Mouse (Mus musculus): ENCODE measurements around the gene Ush2a. TPM values are rescaled to one million over a fixed set of nuclear protein-coding genes. Genes with fewer than 3 reads are reported as not detected.

The Ush2a gene
- polyA plus RNA-seq, 1 experiment, result 4.2 TPM

DNA sequence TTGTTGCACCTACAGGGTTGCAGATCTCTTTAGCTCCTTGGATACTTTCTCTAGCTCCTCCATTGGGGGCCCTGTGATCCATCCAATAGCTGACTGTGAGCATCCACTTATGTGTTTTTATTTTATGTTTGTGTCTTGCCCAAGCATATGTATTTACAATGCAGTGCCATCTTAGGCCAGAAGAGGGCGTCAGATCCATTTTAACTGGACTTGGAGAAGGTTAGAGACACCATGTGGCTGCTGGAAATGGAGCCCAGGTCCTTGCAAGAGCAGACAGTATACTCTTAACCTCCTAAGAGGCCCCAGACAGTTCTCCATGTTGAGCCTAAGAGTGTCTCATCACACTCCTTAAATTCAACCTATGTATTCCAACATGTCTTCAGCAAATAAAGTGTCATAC is 281.5 kb downstream of the Ush2a start:
- no peak overlapping the region for H3K27ac ChIP-seq (ENCODE audit: control insufficient read depth, insufficient read depth, low read depth, low read length)
- H3K27me3 ChIP-seq (ENCODE audit: control insufficient read depth, insufficient read depth, low read length), result no peaks in the 10 kb centered on the region
- no peaks in the 10 kb centered on the region for H3K4me1 ChIP-seq (ENCODE audit: control insufficient read depth, insufficient read depth, low read length)
- no peak overlapping the region for H3K4me3 ChIP-seq (ENCODE audit: control insufficient read depth, low read depth, low read length)
- TF ChIP-seq POLR2A (IDR thresholded peaks at IDR 0.05; ENCODE audit: control insufficient read depth, low read depth, low read length) (no peak), CTCF (IDR thresholded peaks at IDR 0.05; ENCODE audit: control insufficient read depth, insufficient read depth, insufficient replicate concordance, low read depth, low read length) (no peak)
- no peaks in the 10 kb centered on the region for H3K36me3 ChIP-seq (ENCODE audit: control insufficient read depth, insufficient read depth, low read length)

DNA sequence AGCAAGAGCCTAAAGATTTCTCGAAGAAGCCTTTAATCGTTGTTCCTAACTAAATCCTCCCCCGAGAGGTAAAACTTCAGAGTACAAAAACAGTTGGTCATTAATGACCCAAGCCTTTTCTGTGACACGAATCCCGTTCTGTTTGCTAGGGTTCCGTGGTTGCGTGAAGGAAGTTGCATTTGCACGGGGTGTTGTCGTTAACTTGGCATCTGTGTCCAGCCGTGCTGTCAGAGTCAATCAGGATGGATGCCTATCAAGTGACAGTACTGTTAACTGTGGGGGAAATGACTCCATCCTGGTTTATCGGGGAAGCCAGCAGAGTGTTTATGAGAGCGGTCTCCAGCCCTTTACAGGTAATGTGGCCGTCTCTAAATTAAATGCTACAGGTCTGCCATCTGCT is 287.9 kb downstream of the Ush2a start:
- Histone ChIP-seq H3K4me3 (ENCODE audit: control insufficient read depth, low read depth, low read length) (no peak overlapping the region; the same call in 1 of the 2 replicates), H3K4me1 (ENCODE audit: control insufficient read depth, insufficient read depth, low read length) (no peaks in the 10 kb centered on the region), H3K27ac (ENCODE audit: control insufficient read depth, insufficient read depth, low read depth, low read length) (no peak overlapping the region), H3K36me3 (ENCODE audit: control insufficient read depth, insufficient read depth, low read length) (no peaks in the 10 kb centered on the region), H3K27me3 (ENCODE audit: control insufficient read depth, insufficient read depth, low read length) (no peaks in the 10 kb centered on the region)
- TF ChIP-seq POLR2A (IDR thresholded peaks at IDR 0.05; ENCODE audit: control insufficient read depth, low read depth, low read length) (no peak), CTCF (IDR thresholded peaks at IDR 0.05; ENCODE audit: control insufficient read depth, insufficient read depth, insufficient replicate concordance, low read depth, low read length) (no peak)

- Histone ChIP-seq H3K27ac (ENCODE audit: control insufficient read depth, insufficient read depth, low read depth, low read length) (no peak overlapping the region), H3K27me3 (ENCODE audit: control insufficient read depth, insufficient read depth, low read length) (no peaks in the 10 kb centered on the region), H3K4me3 (ENCODE audit: control insufficient read depth, low read depth, low read length) (no peak overlapping the region; the same call in 1 of the 2 replicates), H3K4me1 (ENCODE audit: control insufficient read depth, insufficient read depth, low read length) (no peaks in the 10 kb centered on the region), H3K36me3 (ENCODE audit: control insufficient read depth, insufficient read depth, low read length) (no peaks in the 10 kb centered on the region)
- TF ChIP-seq POLR2A (IDR thresholded peaks at IDR 0.05; ENCODE audit: control insufficient read depth, low read depth, low read length) (no peak), CTCF (IDR thresholded peaks at IDR 0.05; ENCODE audit: control insufficient read depth, insufficient read depth, insufficient replicate concordance, low read depth, low read length) (no peak)
Observed at GRCm38 (mm10) chr1:188551802-188552201, 290.0 kb downstream of the Ush2a start.

DNA sequence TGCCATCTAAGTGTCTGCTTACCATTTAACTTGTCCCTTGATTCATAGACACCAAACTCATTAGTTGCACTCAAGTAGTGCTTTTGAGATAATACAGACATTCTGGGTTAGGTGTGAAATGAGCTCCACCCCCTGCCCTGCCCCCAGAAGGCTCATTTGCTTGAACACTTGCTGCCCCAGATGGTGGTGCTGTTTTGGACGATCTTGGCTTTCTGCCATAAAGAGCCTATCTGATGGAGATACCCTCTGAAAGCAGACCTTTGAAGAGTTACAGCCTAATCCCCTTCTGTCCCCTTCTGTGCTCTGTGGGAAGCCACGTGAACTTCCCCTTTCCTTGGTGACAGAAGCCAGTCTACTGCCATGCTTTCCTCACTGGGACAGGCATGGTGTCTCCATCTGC is 297.1 kb downstream of the Ush2a start:
- Histone ChIP-seq H3K27ac (ENCODE audit: control insufficient read depth, insufficient read depth, low read depth, low read length) (no peak overlapping the region), H3K27me3 (ENCODE audit: control insufficient read depth, insufficient read depth, low read length) (no peaks in the 10 kb centered on the region), H3K36me3 (ENCODE audit: control insufficient read depth, insufficient read depth, low read length) (no peaks in the 10 kb centered on the region), H3K4me1 (ENCODE audit: control insufficient read depth, insufficient read depth, low read length) (no peaks in the 10 kb centered on the region), H3K4me3 (ENCODE audit: control insufficient read depth, low read depth, low read length) (no peak overlapping the region)
- no peak for TF ChIP-seq CTCF (IDR thresholded peaks at IDR 0.05; ENCODE audit: control insufficient read depth, insufficient read depth, insufficient replicate concordance, low read depth, low read length)
- TF ChIP-seq POLR2A (IDR thresholded peaks at IDR 0.05; ENCODE audit: control insufficient read depth, low read depth, low read length), result no peak

DNA sequence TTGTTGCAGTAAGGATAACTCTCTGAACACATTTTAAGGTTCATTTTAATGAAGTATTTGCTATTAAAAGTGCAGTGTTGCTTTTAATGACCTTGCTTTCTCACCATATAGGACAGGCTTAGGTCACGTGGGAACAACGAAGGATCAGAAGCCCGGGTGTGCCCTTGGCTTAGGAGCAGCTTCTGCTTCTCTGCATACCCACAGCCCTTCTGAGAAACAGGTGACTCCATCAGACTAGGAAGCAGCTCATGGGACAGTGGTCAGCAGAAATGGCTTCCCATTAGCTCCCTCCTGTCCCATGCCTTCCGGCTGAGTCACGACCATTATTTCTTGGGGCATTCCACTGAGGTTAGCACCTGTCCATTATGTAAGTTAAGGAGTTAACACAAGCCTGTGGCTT is 304.4 kb downstream of the Ush2a start:
- Histone ChIP-seq H3K4me1 (ENCODE audit: control insufficient read depth, insufficient read depth, low read length) (no peaks in the 10 kb centered on the region), H3K27me3 (ENCODE audit: control insufficient read depth, insufficient read depth, low read length) (no peaks in the 10 kb centered on the region), H3K36me3 (ENCODE audit: control insufficient read depth, insufficient read depth, low read length) (no peaks in the 10 kb centered on the region), H3K27ac (ENCODE audit: control insufficient read depth, insufficient read depth, low read depth, low read length) (no peak overlapping the region), H3K4me3 (ENCODE audit: control insufficient read depth, low read depth, low read length) (no peak overlapping the region)
- TF ChIP-seq POLR2A (IDR thresholded peaks at IDR 0.05; ENCODE audit: control insufficient read depth, low read depth, low read length) (no peak), CTCF (IDR thresholded peaks at IDR 0.05; ENCODE audit: control insufficient read depth, insufficient read depth, insufficient replicate concordance, low read depth, low read length) (no peak)

DNA sequence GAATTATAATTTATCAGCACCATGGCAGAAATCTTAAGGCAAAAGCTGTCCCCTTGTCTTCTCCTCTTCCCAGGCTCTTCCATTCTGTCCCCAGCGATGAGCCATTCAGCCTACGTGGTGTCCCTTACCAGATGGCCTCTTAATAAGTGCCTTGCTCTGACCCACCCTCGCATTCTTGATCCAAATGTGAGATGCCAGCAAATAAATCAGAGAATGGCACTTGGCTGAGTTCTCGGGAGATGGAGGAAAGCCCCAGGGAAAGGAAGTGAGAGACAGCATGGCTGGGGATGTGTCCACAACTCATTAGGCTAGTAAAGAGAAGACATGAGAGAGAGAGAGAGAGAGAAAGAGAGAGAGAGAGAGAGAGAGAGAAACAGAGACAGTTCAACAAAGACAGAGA is 305.7 kb downstream of the Ush2a start:
- Histone ChIP-seq H3K4me3 (ENCODE audit: control insufficient read depth, low read depth, low read length) (no peak overlapping the region), H3K27ac (ENCODE audit: control insufficient read depth, insufficient read depth, low read depth, low read length) (no peak overlapping the region), H3K27me3 (ENCODE audit: control insufficient read depth, insufficient read depth, low read length) (no peaks in the 10 kb centered on the region), H3K4me1 (ENCODE audit: control insufficient read depth, insufficient read depth, low read length) (no peaks in the 10 kb centered on the region), H3K36me3 (ENCODE audit: control insufficient read depth, insufficient read depth, low read length) (no peaks in the 10 kb centered on the region)
- TF ChIP-seq POLR2A (IDR thresholded peaks at IDR 0.05; ENCODE audit: control insufficient read depth, low read depth, low read length), result no peak
- no peak for TF ChIP-seq CTCF (IDR thresholded peaks at IDR 0.05; ENCODE audit: control insufficient read depth, insufficient read depth, insufficient replicate concordance, low read depth, low read length)

- Histone ChIP-seq H3K27ac (ENCODE audit: control insufficient read depth, insufficient read depth, low read depth, low read length) (no peak overlapping the region), H3K4me3 (ENCODE audit: control insufficient read depth, low read depth, low read length) (no peak overlapping the region), H3K27me3 (ENCODE audit: control insufficient read depth, insufficient read depth, low read length) (no peaks in the 10 kb centered on the region), H3K36me3 (ENCODE audit: control insufficient read depth, insufficient read depth, low read length) (no peaks in the 10 kb centered on the region), H3K4me1 (ENCODE audit: control insufficient read depth, insufficient read depth, low read length) (no peaks in the 10 kb centered on the region)
- TF ChIP-seq CTCF (IDR thresholded peaks at IDR 0.05; ENCODE audit: control insufficient read depth, insufficient read depth, insufficient replicate concordance, low read depth, low read length) (no peak), POLR2A (IDR thresholded peaks at IDR 0.05; ENCODE audit: control insufficient read depth, low read depth, low read length) (no peak)
Observed at GRCm38 (mm10) chr1:188568295-188568961, 306.6 kb downstream of the Ush2a start.
